Mouse (Mus musculus): ENCODE measurements around the gene Amt.

GRCm38 (mm10) chr9:108306571-108306980, 9.9 kb downstream of the Amt start:
- no peak for TF ChIP-seq CTCF (IDR thresholded peaks at IDR 0.05; ENCODE audit: control insufficient read depth, insufficient read depth, insufficient replicate concordance, low read depth, low read length)
- TF ChIP-seq POLR2A (IDR thresholded peaks at IDR 0.05; ENCODE audit: control insufficient read depth, low read depth, low read length), result no peak
